ENCODE assay signal across 29 mouse cellular contexts in genomic region chr10:110941968-110942367, GRCm38 (mm10).
"Had no signal": no experiment of that assay in that cellular context is flagged by ENCODE, and none has a peak within 500 bp of the region (broad histone marks: within the 10 kb centered on the region; RNA-seq: fewer than 3 reads in every experiment).

No protein-coding gene starts in this region.

- H3K9ac ChIP-seq: heart, embryonic 13.5 days; heart, embryonic 15.5 days; hindbrain, embryonic 12.5 days; hindbrain, embryonic 14.5 days; intestine, embryonic 15.5 days; kidney, embryonic 15.5 days; limb, embryonic 13.5 days; limb, embryonic 15.5 days; liver, embryonic 13.5 days; liver, embryonic 15.5 days had no signal

- H3K9me3 ChIP-seq: heart, embryonic 13.5 days; heart, embryonic 15.5 days; hindbrain, embryonic 10.5 days; hindbrain, embryonic 12.5 days; intestine, embryonic 15.5 days; kidney, embryonic 15.5 days; limb, embryonic 13.5 days; limb, embryonic 15.5 days; liver, embryonic 13.5 days; liver, embryonic 15.5 days had no signal

- DNase-seq: gastrocnemius, adult 2 months; gastrocnemius, postnatal 10 days; gastrocnemius, postnatal 25 days; heart, postnatal 14 days; heart, postnatal 36 days; kidney, adult 18-20 months; kidney, adult 9 months; kidney, postnatal 14 days; kidney, postnatal 36 days; layer of hippocampus, adult 9-11 months; layer of hippocampus, postnatal 36 days; left cerebral cortex, postnatal 4 days; liver, embryonic 13.5 days had no signal

- H3K27ac ChIP-seq: gastrocnemius, adult 2 months; heart, embryonic 13.5 days; heart, embryonic 15.5 days; hindbrain, embryonic 10.5 days; hindbrain, embryonic 12.5 days; hindbrain, embryonic 14.5 days; intestine, embryonic 15.5 days; kidney, embryonic 15.5 days; kidney, postnatal 0 days; limb, embryonic 13.5 days; limb, embryonic 15.5 days; liver, embryonic 13.5 days; liver, embryonic 15.5 days had no signal

- H3K4me3 ChIP-seq: gastrocnemius, adult 2 months; heart, embryonic 13.5 days; heart, embryonic 15.5 days; hindbrain, embryonic 10.5 days; hindbrain, embryonic 12.5 days; intestine, embryonic 15.5 days; kidney, embryonic 15.5 days; limb, embryonic 13.5 days; limb, embryonic 15.5 days; liver, embryonic 13.5 days; liver, embryonic 15.5 days had no signal

- ATAC-seq: hindbrain, embryonic 16.5 days; inflammation-experienced regulatory T-cells, adult 6 months; intestine, embryonic 15.5 days; intestine, postnatal 0 days had no signal

- H3K4me1 ChIP-seq: hindbrain, embryonic 10.5 days; hindbrain, embryonic 12.5 days; intestine, embryonic 15.5 days; limb, embryonic 15.5 days; liver, embryonic 13.5 days; liver, embryonic 15.5 days had no signal

- H3K4me2 ChIP-seq: heart, embryonic 11.5 days; heart, embryonic 13.5 days; heart, embryonic 15.5 days; hindbrain, embryonic 12.5 days; hindbrain, embryonic 14.5 days; intestine, embryonic 15.5 days; kidney, embryonic 15.5 days; limb, embryonic 13.5 days; limb, embryonic 15.5 days; liver, embryonic 11.5 days; liver, embryonic 13.5 days; liver, embryonic 15.5 days had no signal

- H3K27me3 ChIP-seq: heart, embryonic 13.5 days; heart, embryonic 15.5 days; hindbrain, embryonic 12.5 days; intestine, embryonic 15.5 days; kidney, embryonic 15.5 days; limb, embryonic 13.5 days; limb, embryonic 15.5 days; liver, embryonic 13.5 days; liver, embryonic 15.5 days had no signal
